Mouse (Mus musculus) testis, adult 2 months (tissue): ENCODE measurements around the gene Arhgap15.

Experiments used
- CTCF ChIP-seq: fragments of 200-500 bp; IDR thresholded peaks from 2 replicates; pipeline ENCODE4 v1.5.1; 2012; ENCODE audit warnings: low read depth, mild to moderate bottlenecking, inconsistent platforms, low read length, moderate library complexity; ENCODE audit not compliant: control insufficient read depth, insufficient read depth, insufficient replicate concordance
- POLR2A ChIP-seq: fragments of 200-500 bp; IDR thresholded peaks from 2 replicates; pipeline ENCODE4 v1.6.1; 2012; ENCODE audit warnings: low read depth, mild to moderate bottlenecking, inconsistent platforms, low read length, moderate library complexity; ENCODE audit not compliant: control insufficient read depth

DNA sequence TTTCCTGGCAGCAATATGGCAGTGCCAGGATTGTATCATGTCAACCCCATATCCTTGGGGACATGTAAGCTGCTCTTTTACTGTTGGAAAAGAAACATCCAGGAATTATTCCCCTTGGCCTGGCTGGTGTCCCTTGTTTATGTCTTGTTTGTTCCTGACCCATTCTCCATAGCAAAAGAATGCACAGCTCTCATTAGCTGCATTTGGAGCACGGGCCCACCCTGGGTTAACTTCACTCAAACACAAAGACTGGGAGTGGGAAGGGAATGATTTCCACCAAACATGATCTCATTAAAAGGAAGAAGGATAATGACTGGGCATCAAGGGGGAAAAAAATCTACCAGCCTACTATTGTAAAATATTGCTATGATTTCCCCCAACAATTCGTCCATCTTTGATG lies 600.5 kb downstream of the Arhgap15 start:
- TF ChIP-seq CTCF (no peak), POLR2A (no peak)
